Mouse (Mus musculus) lung, embryonic 14.5 days (tissue): Measurements from ENCODE around the gene Ube2e2. TPM values are rescaled to one million over a fixed set of nuclear protein-coding genes. Genes with fewer than 3 reads are reported as not detected.
A peak's percentile ranks its signal among the peaks of the same experiment; 100 is the strongest.

ENCODE experiments used
- ATAC-seq: fragments of 200-750 bp; cut with Nextera tagmentation; 2 replicates; pipeline ENCODE4 v1.8.0; 2017; ENCODE audit warnings: mild to moderate bottlenecking, moderate TSS enrichment, moderate library complexity; ENCODE audit not compliant: insufficient read depth
- DNase-seq: peaks from one replicate; pipeline ENCODE4 v3.0.0-alpha.2; 2015
- H3K27ac ChIP-seq: fragments of 300-500 bp; sonication (generic); 2 replicates; pipeline ENCODE4 v1.5.1; 2014; ENCODE audit warnings: low read depth, mild to moderate bottlenecking, moderate library complexity
- H3K27me3 ChIP-seq: fragments of 300-500 bp; sonication (generic); 2 replicates; pipeline ENCODE4 v1.6.1; 2014; ENCODE audit warnings: low read length, control low read depth; ENCODE audit not compliant: insufficient read depth
- H3K36me3 ChIP-seq: fragments of 300-500 bp; sonication (generic); 2 replicates; pipeline ENCODE4 v1.6.1; 2014; ENCODE audit warnings: control low read depth; ENCODE audit not compliant: insufficient read depth
- H3K4me1 ChIP-seq: fragments of 300-500 bp; sonication (generic); 2 replicates; pipeline ENCODE4 v1.6.1; 2014; ENCODE audit warnings: antibody characterized with exemption, control low read depth; ENCODE audit not compliant: insufficient read depth
- H3K4me2 ChIP-seq: fragments of 300-500 bp; sonication (generic); 2 replicates; pipeline ENCODE4 v1.6.1; 2014; ENCODE audit warnings: mild to moderate bottlenecking
- H3K4me3 ChIP-seq: fragments of 300-500 bp; sonication (generic); 2 replicates; pipeline ENCODE4 v1.5.1; 2014; ENCODE audit warnings: low read depth, low read length
- H3K9ac ChIP-seq: fragments of 300-500 bp; sonication (generic); 2 replicates; pipeline ENCODE4 v1.6.1; 2014
- H3K9me3 ChIP-seq: fragments of 300-500 bp; sonication (generic); 2 replicates; pipeline ENCODE4 v1.6.1; 2016; ENCODE audit warnings: low read depth, low read length, control low read depth
- CTCF ChIP-seq: IDR thresholded peaks from 2 replicates; pipeline ENCODE4 v1.5.1; 2016; ENCODE audit warnings: antibody characterized with exemption, low read depth
- WGBS: fragments of 180-500 bp; shearing (Covaris S2); extraction: QIAGEN DNeasy Blood & Tissue Kit; methylation state at CpG from one replicate; pipeline ENCODE4 v1.1.7; 2014; 5-methylcytosine and 5-hydroxymethylcytosine counted together
- polyA plus RNA-seq: library from polyadenylated mRNA; unstranded; fragments of >200 nt; fragmentation: Nextera tagmentation; extraction: Ambion mirVana; gene quantifications from 2 replicates; pipeline ENCODE4 v1.2.1, GENCODE M21; 2014

Ube2e2 gene
- polyA plus RNA-seq, result 70.2 and 75.0 TPM in 2 replicates

DNA sequence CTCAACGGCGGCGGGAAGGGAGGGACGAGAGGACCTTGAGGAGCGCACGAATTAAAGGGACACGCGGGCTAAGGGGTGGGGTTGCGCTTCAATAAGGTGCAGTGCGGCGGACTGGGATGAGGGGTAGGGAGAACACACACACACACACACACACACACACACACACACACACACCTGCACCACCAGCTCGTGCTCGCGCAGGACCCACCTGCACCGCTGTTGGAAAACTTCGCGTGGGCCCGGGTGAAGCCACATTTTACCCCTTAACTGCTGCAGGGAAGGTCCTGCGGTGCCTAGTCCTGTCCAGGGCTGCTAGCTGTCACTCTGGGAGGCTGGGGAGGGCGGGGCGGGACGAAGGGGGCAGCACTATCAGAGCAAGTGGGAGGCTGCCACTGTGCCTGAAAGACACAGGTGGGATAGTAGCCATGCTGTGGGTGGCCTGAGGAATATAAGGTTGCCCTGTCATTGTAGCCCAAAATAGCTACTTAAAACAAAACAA is at the start of gene Ube2e2:
Gene Ube2e2 (minus strand): TSS at position 321 of the 499 bp plus-strand sequence.
- Histone ChIP-seq H3K4me1 (no peaks in the 10 kb centered on the region), H3K4me3 (peak within 1 kb of the TSS; percentile 71), H3K27me3 (no peaks in the 10 kb centered on the region), H3K4me2 (peak within 1 kb of the TSS; percentile 72), H3K36me3 (no peaks in the 10 kb centered on the region), H3K9ac (peak within 1 kb of the TSS; percentile 78), H3K27ac (peak within 1 kb of the TSS; percentile 82), H3K9me3 (no peaks in the 10 kb centered on the region)
- DNase-seq (no peak), ATAC-seq (peak; percentile 82)
- 2% methylated on average over 22 of the region's 22 CpGs for WGBS
- no peak for TF ChIP-seq CTCF

GRCm38 (mm10) chr14:18940068-18940467 is 46.0 kb upstream of the Ube2e2 start:
- DNase-seq (no peak), ATAC-seq (no peak)
- no peak overlapping the region for H3K9ac ChIP-seq
- H3K36me3 ChIP-seq, result no peaks in the 10 kb centered on the region
- H3K27me3 ChIP-seq, result no peaks in the 10 kb centered on the region
- H3K27ac ChIP-seq, result no peak overlapping the region
- no peak for TF ChIP-seq CTCF
- no peak overlapping the region for H3K4me3 ChIP-seq
- H3K4me1 ChIP-seq, result no peaks in the 10 kb centered on the region
- H3K9me3 ChIP-seq, result no peaks in the 10 kb centered on the region
- no peak overlapping the region for H3K4me2 ChIP-seq

DNA sequence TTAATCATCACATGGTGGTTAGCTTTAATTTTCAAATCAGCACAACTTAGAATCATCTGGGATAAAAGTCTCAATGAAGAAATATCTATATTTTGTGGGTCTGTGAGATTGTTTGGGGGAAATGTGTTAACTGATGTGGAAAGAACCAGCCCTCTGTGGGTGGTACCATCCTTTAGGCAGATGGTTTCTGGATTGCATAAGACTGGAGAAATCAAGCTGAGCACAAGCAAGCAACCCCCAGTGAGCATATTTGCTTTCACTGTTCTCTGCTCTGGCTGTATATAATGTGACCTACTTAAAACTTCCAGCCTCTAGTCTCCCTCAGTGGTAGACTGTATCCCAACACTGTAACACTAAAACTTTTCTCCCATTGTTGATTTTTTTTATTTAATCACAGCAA is 9.5 kb upstream of the Ube2e2 start:
- H3K36me3 ChIP-seq, result no peaks in the 10 kb centered on the region
- no peaks in the 10 kb centered on the region for H3K27me3 ChIP-seq
- no peaks in the 10 kb centered on the region for H3K9me3 ChIP-seq
- no peak overlapping the region for H3K4me2 ChIP-seq
- H3K9ac ChIP-seq, result no peak overlapping the region
- H3K4me3 ChIP-seq, result no peak overlapping the region
- H3K27ac ChIP-seq, result no peak overlapping the region
- DNase-seq (no peak), ATAC-seq (no peak)
- TF ChIP-seq CTCF, result no peak
- no peaks in the 10 kb centered on the region for H3K4me1 ChIP-seq

DNA sequence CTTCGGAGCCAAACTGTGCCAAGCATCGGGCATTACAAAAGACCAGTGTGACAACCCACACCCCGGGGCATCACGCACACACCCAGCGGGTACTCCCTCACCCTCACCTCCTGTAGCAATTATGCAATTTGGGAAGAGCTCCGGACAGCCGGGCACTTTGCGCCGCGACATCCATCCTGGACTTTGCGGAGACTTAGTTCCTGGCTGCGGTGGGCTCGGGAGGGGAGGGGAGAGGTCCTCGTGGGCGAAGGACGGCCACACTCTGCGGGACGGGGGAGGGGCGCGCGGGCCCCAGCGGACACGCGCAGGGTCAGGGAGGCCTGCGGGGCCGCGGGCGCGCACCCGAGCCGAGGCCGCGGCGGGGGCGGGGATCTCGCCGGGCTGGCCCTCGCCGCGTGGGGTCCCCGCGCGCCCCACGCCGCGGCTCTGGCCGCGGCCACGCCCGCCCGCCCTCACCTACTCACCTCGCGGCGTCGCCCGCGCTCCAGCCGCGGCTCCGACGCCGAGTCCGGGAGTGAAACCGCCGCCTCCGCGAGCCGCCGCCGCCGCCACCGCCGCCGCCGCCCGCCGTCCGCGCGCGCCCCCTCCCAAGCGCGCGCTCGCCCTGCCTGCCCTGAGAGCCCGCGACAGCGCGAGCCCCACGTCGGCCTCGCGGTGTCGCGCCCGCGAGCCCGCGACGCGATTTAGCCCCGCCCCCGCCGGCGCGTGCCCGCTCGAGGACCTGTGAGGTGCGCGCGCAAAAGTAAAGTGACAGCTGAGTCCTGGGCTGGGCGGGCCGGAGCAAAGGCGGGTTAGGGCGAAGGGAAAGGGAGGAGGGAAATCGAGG is 733 bp downstream of the Ube2e2 start:
- peak overlapping the region; percentile 82 for H3K27ac ChIP-seq
- DNase-seq, result peak; percentile 94
- ATAC-seq, result peak; percentile 95

GRCm38 (mm10) chr14:18889571-18889970 is 4.5 kb downstream of the Ube2e2 start:
- no peak overlapping the region for H3K4me2 ChIP-seq
- no peak overlapping the region for H3K27ac ChIP-seq
- H3K36me3 ChIP-seq, result no peaks in the 10 kb centered on the region
- 80% methylated on average over 5 of the region's 5 CpGs for WGBS
- DNase-seq, result peak; percentile 11
- no peak for ATAC-seq
- H3K9ac ChIP-seq, result no peak overlapping the region
- no peaks in the 10 kb centered on the region for H3K27me3 ChIP-seq
- no peaks in the 10 kb centered on the region for H3K9me3 ChIP-seq
- no peak for TF ChIP-seq CTCF
- H3K4me3 ChIP-seq, result no peak overlapping the region
- H3K4me1 ChIP-seq, result no peaks in the 10 kb centered on the region

More for the DNA sequence above, 733 bp downstream of the Ube2e2 start:
- Histone ChIP-seq H3K9me3 (no peaks in the 10 kb centered on the region), H3K4me2 (peak overlapping the region; percentile 72), H3K4me1 (no peaks in the 10 kb centered on the region), H3K4me3 (peak overlapping the region; percentile 71), H3K9ac (peak overlapping the region; percentile 78), H3K27me3 (no peaks in the 10 kb centered on the region), H3K36me3 (no peaks in the 10 kb centered on the region)
- TF ChIP-seq CTCF, result no peak
- under 1% methylated on average over 77 of the region's 116 CpGs for WGBS

DNA sequence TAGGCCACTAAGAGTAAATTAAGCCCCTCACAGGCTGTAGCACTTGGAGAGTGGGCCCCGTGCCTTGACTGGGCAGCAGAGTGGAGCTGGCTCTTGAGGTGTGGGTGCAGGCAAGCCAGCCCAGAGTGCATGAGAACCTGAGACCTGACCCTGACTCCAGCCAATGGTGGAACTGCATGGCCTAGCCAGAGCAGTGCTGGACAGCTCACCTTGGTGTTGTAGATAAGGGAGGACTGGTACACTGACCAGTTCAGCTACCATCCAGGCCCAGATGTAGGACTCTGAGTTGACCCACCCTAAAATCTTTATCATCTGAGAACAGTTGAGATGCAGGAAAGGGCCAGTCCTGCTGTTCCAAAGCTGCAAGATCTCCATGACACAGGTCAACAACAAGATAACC is 11.6 kb downstream of the Ube2e2 start:
- no peaks in the 10 kb centered on the region for H3K27me3 ChIP-seq
- H3K9ac ChIP-seq, result no peak overlapping the region
- H3K36me3 ChIP-seq, result no peaks in the 10 kb centered on the region
- H3K9me3 ChIP-seq, result no peaks in the 10 kb centered on the region
- no peak overlapping the region for H3K27ac ChIP-seq
- TF ChIP-seq CTCF, result no peak
- no peak overlapping the region for H3K4me3 ChIP-seq
- no peak overlapping the region for H3K4me2 ChIP-seq
- ATAC-seq (no peak), DNase-seq (no peak)
- no peaks in the 10 kb centered on the region for H3K4me1 ChIP-seq
- 78% methylated on average over 1 of the region's 1 CpGs for WGBS

GRCm38 (mm10) chr14:18870716-18871115 is 23.4 kb downstream of the Ube2e2 start:
- H3K36me3 ChIP-seq, result no peaks in the 10 kb centered on the region
- 76% methylated on average over 1 of the region's 1 CpGs for WGBS
- no peak for DNase-seq
- H3K27me3 ChIP-seq, result no peaks in the 10 kb centered on the region
- H3K4me2 ChIP-seq, result no peak overlapping the region
- no peaks in the 10 kb centered on the region for H3K4me1 ChIP-seq
- TF ChIP-seq CTCF, result no peak
- no peak overlapping the region for H3K9ac ChIP-seq
- H3K27ac ChIP-seq, result no peak overlapping the region
- no peak overlapping the region for H3K4me3 ChIP-seq
- no peaks in the 10 kb centered on the region; the same call in 1 of the 2 replicates for H3K9me3 ChIP-seq
- ATAC-seq, result no peak
